Comparison of ENCODE assay signal across 9 mouse cellular contexts in genomic region chr15:5343794-5344193, GRCm38 (mm10).
DNase-seq lines count a peak whose midpoint lies in the region; ATAC-seq lines count a peak whose summit lies in the region.
"Had no signal": no experiment of that assay in that cellular context is flagged by ENCODE, and none has a peak within 500 bp of the region (broad histone marks: within the 10 kb centered on the region; RNA-seq: fewer than 3 reads in every experiment).

No protein-coding gene starts in this region.

- DNase-seq in kidney, adult 11 months = peak; percentile 19
- DNase-seq in kidney, adult 18-20 months = no peak
- DNase-seq in brain, adult 2 months (ENCODE audit: low read depth, low spot score) = peak; percentile 70
- DNase-seq in heart, postnatal 4 days = peak; percentile 60
- DNase-seq in lung, postnatal 10 days = peak; percentile 59
- DNase-seq in spleen, postnatal 36 days (ENCODE audit: low spot score in 2 of 2) = no peak
- no peak for DNase-seq in retina, postnatal 1 day

- no peak for ATAC-seq in CD4-positive, CD25-positive, alpha-beta regulatory T cell, adult 4 months
- ATAC-seq: midbrain, embryonic 13.5 days had no signal

Comparison
In these comparisons a context has a peak if more than half of its experiments do, and no peak if none do; other contexts are left out.
1. DNase-seq: peak in kidney, adult 11 months (single experiment), brain, adult 2 months (single experiment), heart, postnatal 4 days (single experiment) and lung, postnatal 10 days (single experiment); none in kidney, adult 18-20 months (single experiment), spleen, postnatal 36 days (0 of 2) and retina, postnatal 1 day (single experiment).